Mouse (Mus musculus) limb, embryonic 14.5 days (tissue): ENCODE measurements around the gene Bbc3. TPM values are rescaled to one million over a fixed set of nuclear protein-coding genes. Genes with fewer than 3 reads are reported as not detected.
"Not testable (repeated sequence)": the region's sequence is repeated elsewhere in the genome, so short reads cannot be mapped to it uniquely, and the experiment has no call there.

Experiments used
- ATAC-seq: fragments of 200-750 bp; cut with Nextera tagmentation; 2 replicates; pipeline ENCODE4 v1.8.0; 2017; ENCODE audit warnings: low read depth, moderate number of reproducible peaks, moderate TSS enrichment; ENCODE audit not compliant: low FRiP score
- DNase-seq: peaks from one replicate; pipeline ENCODE4 v3.0.0-alpha.2; 2015; ENCODE audit warnings: low spot score
- H3K27ac ChIP-seq: fragments of 300-500 bp; sonication (generic); replicated peaks from 2 replicates; pipeline ENCODE4 v1.5.1; 2014; ENCODE audit warnings: low read depth, mild to moderate bottlenecking, low read length, moderate library complexity, mixed read lengths
- H3K27me3 ChIP-seq: fragments of 300-500 bp; sonication (generic); 2 replicates; pipeline ENCODE4 v1.6.1; 2014; ENCODE audit warnings: low read length, mixed read lengths; ENCODE audit not compliant: control insufficient read depth, insufficient read depth
- H3K36me3 ChIP-seq: fragments of 300-500 bp; sonication (generic); 2 replicates; pipeline ENCODE4 v1.6.1; 2014; ENCODE audit warnings: mild to moderate bottlenecking, low read length, moderate library complexity, mixed read lengths; ENCODE audit not compliant: control insufficient read depth, insufficient read depth
- H3K4me1 ChIP-seq: fragments of 300-500 bp; sonication (generic); 2 replicates; pipeline ENCODE4 v1.6.1; 2014; ENCODE audit warnings: antibody characterized with exemption, low read length, mixed read lengths; ENCODE audit not compliant: control insufficient read depth, insufficient read depth
- H3K4me2 ChIP-seq: fragments of 300-500 bp; sonication (generic); replicated peaks from 2 replicates; pipeline ENCODE4 v1.6.1; 2014; ENCODE audit warnings: low read depth, mild to moderate bottlenecking, low read length, moderate library complexity; ENCODE audit not compliant: severe bottlenecking
- H3K4me3 ChIP-seq: fragments of 300-500 bp; sonication (generic); replicated peaks from 2 replicates; pipeline ENCODE4 v1.5.1; 2014; ENCODE audit warnings: low read length
- H3K9ac ChIP-seq: fragments of 300-500 bp; sonication (generic); 2 replicates; pipeline ENCODE4 v1.6.1; 2014; ENCODE audit warnings: mild to moderate bottlenecking, low read depth, low read length, moderate library complexity; ENCODE audit not compliant: severe bottlenecking
- H3K9me3 ChIP-seq: fragments of 300-500 bp; sonication (generic); 2 replicates; pipeline ENCODE4 v1.6.1; 2016; ENCODE audit warnings: low read length; ENCODE audit not compliant: control insufficient read depth
- POLR2A ChIP-seq: fragments of 200-500 bp; IDR thresholded peaks from 2 replicates; pipeline ENCODE4 v1.8.0; 2012; ENCODE audit warnings: inconsistent platforms, mild to moderate bottlenecking, moderate library complexity, borderline replicate concordance; ENCODE audit not compliant: insufficient read depth, insufficient read length; ENCODE audit errors: extremely low read depth
- WGBS: fragments of 180-500 bp; shearing (Covaris S2); extraction: QIAGEN DNeasy Blood & Tissue Kit; methylation state at CpG from one replicate; pipeline ENCODE4 v1.1.7; 2014; 5-methylcytosine and 5-hydroxymethylcytosine counted together
- polyA plus RNA-seq, 2 experiments: library from polyadenylated mRNA; depleted of rRNA in 1 of 2; stranded (reverse) in 1 of 2; unstranded in 1 of 2; fragments of >200 nt; fragmentation: Nextera tagmentation in 1 of 2; extraction: Ambion mirVana in 1 of 2; gene quantifications; 2 replicates each; pipeline versions ENCODE4 v1.2.1 to v1.2.3; 2012 to 2014

Gene Bbc3
- polyA plus RNA-seq, 2 experiments = 3.7 to 7.4 TPM

DNA sequence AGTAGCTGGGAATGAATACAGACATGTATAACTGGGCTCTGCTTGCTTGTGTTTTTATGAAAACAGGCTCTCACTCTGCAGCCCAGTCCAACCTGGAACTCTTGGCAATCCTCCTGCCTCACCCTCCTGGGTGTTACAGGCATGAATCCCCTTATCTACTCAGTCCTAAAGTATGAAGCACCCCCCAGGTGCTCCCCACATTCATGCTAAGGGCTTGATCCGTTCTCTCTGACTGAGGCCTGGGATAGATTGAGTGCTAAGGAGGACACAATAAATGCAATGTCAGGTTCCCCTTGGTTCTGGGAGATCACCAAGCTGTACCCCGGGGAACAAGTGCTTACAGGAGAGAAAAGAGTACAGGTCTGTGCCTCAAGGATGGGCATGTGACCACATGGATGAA is 10.6 kb upstream of the Bbc3 start:
- ATAC-seq (no peak), DNase-seq (no peak)
- 64% methylated on average over 2 of the region's 2 CpGs for whole genome bisulfite sequencing
- Histone ChIP-seq H3K27ac (no peak overlapping the region), H3K9me3 (no peaks in the 10 kb centered on the region), H3K36me3 (no peaks in the 10 kb centered on the region), H3K4me3 (no peak overlapping the region), H3K4me2 (no peak overlapping the region), H3K4me1 (peaks cover 21% of the 10 kb centered on the region), H3K9ac (0 out of 2 replicates have a peak overlapping the region, but pooled peaks have one; percentile 31), H3K27me3 (no peaks in the 10 kb centered on the region)
- TF ChIP-seq POLR2A = no peak

DNA sequence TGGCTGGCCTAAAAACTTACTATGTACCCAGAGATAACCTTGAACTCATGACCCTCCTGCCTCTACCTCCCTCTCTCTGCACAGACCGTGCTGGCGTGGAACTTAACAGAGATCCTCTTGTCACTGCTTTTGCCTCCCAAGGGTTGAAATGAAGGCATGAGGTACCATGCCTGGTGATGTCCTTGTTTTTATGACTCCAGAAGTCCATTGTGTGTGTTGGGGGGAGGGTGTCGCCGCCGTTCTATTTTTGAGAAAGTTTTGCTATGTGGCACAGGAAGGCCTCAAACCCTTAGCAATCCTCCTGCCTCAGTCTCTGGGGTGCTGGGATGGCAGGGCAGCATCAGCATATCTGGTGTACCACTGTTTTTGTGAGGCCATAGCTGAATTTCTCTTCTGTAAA is 9.3 kb upstream of the Bbc3 start:
- 81% methylated on average over 5 of the region's 5 CpGs for WGBS
- Histone ChIP-seq H3K9ac (no peak overlapping the region), H3K4me3 (peak overlapping the region; percentile 45), H3K27ac (0 out of 2 replicates have a peak overlapping the region, but pooled peaks have one; percentile 38), H3K9me3 (no peaks in the 10 kb centered on the region), H3K4me1 (peaks cover 21% of the 10 kb centered on the region), H3K4me2 (peak overlapping the region; percentile 81), H3K27me3 (no peaks in the 10 kb centered on the region), H3K36me3 (no peaks in the 10 kb centered on the region)
- no peak for TF ChIP-seq POLR2A
- ATAC-seq (no peak), DNase-seq (no peak)

GRCm38 (mm10) chr7:16299419-16300035 is 8.7 kb upstream of the Bbc3 start:
- WGBS = 1% methylated on average over 44 of the region's 52 CpGs
- Histone ChIP-seq H3K9ac (peak overlapping the region; percentile 57), H3K27ac (peak overlapping the region; percentile 38; the same call in 1 of the 2 replicates)

GRCm38 (mm10) chr7:16307141-16307540 is 1.1 kb upstream of the Bbc3 start:
- H3K4me2 ChIP-seq, H3K4me3 ChIP-seq, H3K9ac ChIP-seq, DNase-seq, ATAC-seq, H3K9me3 ChIP-seq, H3K36me3 ChIP-seq, H3K27me3 ChIP-seq, H3K27ac ChIP-seq: not testable (repeated sequence)
- peaks cover 26% of the 10 kb centered on the region for H3K4me1 ChIP-seq
- 61% methylated on average over 6 of the region's 6 CpGs for WGBS

More at GRCm38 (mm10) chr7:16299419-16300035, 8.7 kb upstream of the Bbc3 start:
- H3K4me1 ChIP-seq = peaks cover 21% of the 10 kb centered on the region
- ATAC-seq = peak; percentile 83
- no peaks in the 10 kb centered on the region for H3K36me3 ChIP-seq
- peak; percentile 82 for DNase-seq
- no peaks in the 10 kb centered on the region for H3K9me3 ChIP-seq
- H3K4me3 ChIP-seq = peak overlapping the region; percentile 45
- TF ChIP-seq POLR2A = 0 out of 2 replicates have a peak, but pooled peaks have one; percentile 9
- peak overlapping the region; percentile 81 for H3K4me2 ChIP-seq
- H3K27me3 ChIP-seq = no peaks in the 10 kb centered on the region

GRCm38 (mm10) chr7:16308555-16309317 is 543 bp downstream of the Bbc3 start:
- 33% methylated on average over 16 of the region's 16 CpGs for WGBS
- TF ChIP-seq POLR2A = no peak
- no peaks in the 10 kb centered on the region for H3K36me3 ChIP-seq
- H3K27ac ChIP-seq = peak overlapping the region; percentile 19; the same call in 1 of the 2 replicates
- no peak for ATAC-seq
- H3K4me1 ChIP-seq = peaks cover 38% of the 10 kb centered on the region
- H3K4me2 ChIP-seq = peak overlapping the region; percentile 97
- H3K4me3 ChIP-seq = peak overlapping the region; percentile 61
- no peaks in the 10 kb centered on the region for H3K9me3 ChIP-seq
- H3K9ac ChIP-seq = peak overlapping the region; percentile 56
- H3K27me3 ChIP-seq = 0 out of 2 replicates have a peak, but pooled peaks cover 5% of the 10 kb centered on the region
- no peak for DNase-seq
